Mouse (Mus musculus) limb, embryonic 12.5 days (tissue): ENCODE measurements around the gene Adam15. TPM values are rescaled to one million over a fixed set of nuclear protein-coding genes. Genes with fewer than 3 reads are reported as not detected.

ENCODE experiments used
- ATAC-seq: fragments of 200-750 bp; cut with Nextera tagmentation; 2 replicates; pipeline ENCODE4 v1.8.0; 2017; ENCODE audit warnings: low read depth, moderate TSS enrichment; ENCODE audit not compliant: insufficient number of reproducible peaks, insufficient read depth, low FRiP score, low TSS enrichment
- H3K27ac ChIP-seq: fragments of 300-500 bp; sonication (generic); 2 replicates; pipeline ENCODE4 v1.5.1; 2016; ENCODE audit warnings: mild to moderate bottlenecking, moderate library complexity
- H3K27me3 ChIP-seq: fragments of 300-500 bp; sonication (generic); 2 replicates; pipeline ENCODE4 v1.6.1; 2016; ENCODE audit warnings: mild to moderate bottlenecking, moderate library complexity
- H3K36me3 ChIP-seq: fragments of 300-500 bp; sonication (generic); 2 replicates; pipeline ENCODE4 v1.6.1; 2016; ENCODE audit warnings: mild to moderate bottlenecking, moderate library complexity
- H3K4me1 ChIP-seq: fragments of 300-500 bp; sonication (generic); replicated peaks from 2 replicates; pipeline ENCODE4 v1.6.1; 2016
- H3K4me2 ChIP-seq: fragments of 300-500 bp; sonication (generic); 2 replicates; pipeline ENCODE4 v1.6.1; 2016; ENCODE audit warnings: mild to moderate bottlenecking, moderate library complexity
- H3K4me3 ChIP-seq: fragments of 300-500 bp; sonication (generic); replicated peaks from 2 replicates; pipeline ENCODE4 v1.5.1; 2016; ENCODE audit warnings: mild to moderate bottlenecking
- H3K9ac ChIP-seq: fragments of 300-500 bp; sonication (generic); replicated peaks from 2 replicates; pipeline ENCODE4 v1.6.1; 2016; ENCODE audit warnings: mild to moderate bottlenecking, moderate library complexity
- H3K9me3 ChIP-seq: fragments of 300-500 bp; sonication (generic); 2 replicates; pipeline ENCODE4 v1.6.1; 2016; ENCODE audit warnings: mild to moderate bottlenecking, moderate library complexity
- WGBS: fragments of 180-500 bp; shearing (Covaris S2); methylation state at CpG from one replicate; pipeline ENCODE4 v1.1.7; 2016; 5-methylcytosine and 5-hydroxymethylcytosine counted together
- polyA plus RNA-seq: library from polyadenylated mRNA; unstranded; fragments of >200 nt; fragmentation: Nextera tagmentation; extraction: Ambion mirVana; gene quantifications from 2 replicates; pipeline ENCODE4 v1.2.1, GENCODE M21; 2016

The Adam15 gene
- polyA plus RNA-seq, 1 experiment from 2014 or later = 32.1 TPM

- no peak overlapping the region for H3K4me2 ChIP-seq
- 0 out of 2 replicates have a peak, but pooled peaks cover 4% of the 10 kb centered on the region for H3K27me3 ChIP-seq
- H3K9ac ChIP-seq = 0 out of 2 replicates have a peak overlapping the region, but pooled peaks have one; percentile 27
- H3K4me3 ChIP-seq = no peak overlapping the region
- ATAC-seq = no peak
- no peak overlapping the region for H3K27ac ChIP-seq
- peaks cover 8% of the 10 kb centered on the region for H3K4me1 ChIP-seq
- H3K36me3 ChIP-seq = no peaks in the 10 kb centered on the region
- no peaks in the 10 kb centered on the region for H3K9me3 ChIP-seq
- 61% methylated on average over 20 of the region's 20 CpGs for WGBS
Observed at GRCm38 (mm10) chr3:89365486-89366414, 16.0 kb upstream of the Adam15 start.

DNA sequence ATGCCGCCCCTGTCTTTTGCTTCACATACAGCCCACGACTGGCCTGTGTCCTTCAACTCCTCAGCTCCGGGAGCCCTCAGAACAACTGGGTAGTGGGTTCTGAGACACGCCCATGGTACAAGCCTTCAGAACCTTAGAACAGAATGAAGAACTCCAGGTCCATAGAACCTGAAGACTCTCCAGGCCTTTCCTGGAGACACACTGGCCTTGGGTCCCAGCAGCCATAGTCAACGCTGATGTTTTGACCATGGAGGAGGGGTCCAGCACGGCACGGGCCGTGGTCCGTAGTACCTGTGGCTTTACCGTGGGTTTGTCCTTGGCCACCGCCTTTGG lies 15.3 kb upstream of the Adam15 start, which contains the start of gene Dcst1:
Dcst1 (minus strand) TSS at position 101 of the 333 bp plus-strand sequence.
- Histone ChIP-seq H3K4me3 (no peak within 1 kb of the TSS), H3K9ac (0 out of 2 replicates have a peak within 1 kb of the TSS, but pooled peaks have one; percentile 27), H3K4me2 (no peak within 1 kb of the TSS), H3K4me1 (peaks cover 8% of the 10 kb centered on the region), H3K27me3 (0 out of 2 replicates have a peak, but pooled peaks cover 4% of the 10 kb centered on the region), H3K36me3 (no peaks in the 10 kb centered on the region), H3K27ac (no peak within 1 kb of the TSS), H3K9me3 (no peaks in the 10 kb centered on the region)
- no peak for ATAC-seq
- WGBS = 92% methylated on average over 11 of the region's 11 CpGs

- H3K4me2 ChIP-seq = no peak overlapping the region
- 0 out of 2 replicates have a peak, but pooled peaks cover 4% of the 10 kb centered on the region for H3K27me3 ChIP-seq
- no peaks in the 10 kb centered on the region for H3K9me3 ChIP-seq
- no peak overlapping the region for H3K4me3 ChIP-seq
- no peaks in the 10 kb centered on the region for H3K36me3 ChIP-seq
- no peak for ATAC-seq
- H3K27ac ChIP-seq = no peak overlapping the region
- WGBS = 71% methylated on average over 8 of the region's 8 CpGs
- no peak overlapping the region for H3K9ac ChIP-seq
- peaks cover 8% of the 10 kb centered on the region for H3K4me1 ChIP-seq
Observed at GRCm38 (mm10) chr3:89364631-89365030, 14.8 kb upstream of the Adam15 start.

DNA sequence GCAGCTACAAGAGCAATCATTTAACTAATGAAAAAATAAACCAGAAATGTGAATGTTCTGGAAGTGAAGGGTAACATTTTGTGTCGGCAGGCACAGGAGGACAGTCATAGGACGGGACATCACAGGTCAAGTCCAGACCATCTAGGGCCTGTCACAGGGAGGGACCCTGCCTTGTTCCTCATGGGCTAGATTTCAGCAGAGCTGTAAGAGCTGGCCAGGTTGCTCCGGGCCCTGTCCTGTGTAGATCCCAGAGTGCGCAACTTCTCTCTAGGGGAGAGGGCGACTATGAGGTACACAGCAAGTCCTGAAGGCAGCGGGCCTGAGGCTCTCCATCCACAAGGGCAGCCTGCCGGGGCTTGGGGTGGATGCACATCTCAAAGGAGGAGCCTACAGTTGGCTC lies 11.9 kb upstream of the Adam15 start, which contains the start of gene Dcst2:
Dcst2 (plus strand) TSS at position 301 of the 400 bp plus-strand sequence.
- no peaks in the 10 kb centered on the region for H3K9me3 ChIP-seq
- peaks cover 16% of the 10 kb centered on the region; the same call in 1 of the 2 replicates for H3K27me3 ChIP-seq
- no peak within 1 kb of the TSS for H3K4me2 ChIP-seq
- H3K9ac ChIP-seq = no peak within 1 kb of the TSS
- no peak for ATAC-seq
- H3K4me1 ChIP-seq = peaks cover 4% of the 10 kb centered on the region; the same call in 1 of the 2 replicates
- no peaks in the 10 kb centered on the region for H3K36me3 ChIP-seq
- H3K4me3 ChIP-seq = no peak within 1 kb of the TSS
- 84% methylated on average over 7 of the region's 7 CpGs for WGBS
- H3K27ac ChIP-seq = no peak within 1 kb of the TSS

DNA sequence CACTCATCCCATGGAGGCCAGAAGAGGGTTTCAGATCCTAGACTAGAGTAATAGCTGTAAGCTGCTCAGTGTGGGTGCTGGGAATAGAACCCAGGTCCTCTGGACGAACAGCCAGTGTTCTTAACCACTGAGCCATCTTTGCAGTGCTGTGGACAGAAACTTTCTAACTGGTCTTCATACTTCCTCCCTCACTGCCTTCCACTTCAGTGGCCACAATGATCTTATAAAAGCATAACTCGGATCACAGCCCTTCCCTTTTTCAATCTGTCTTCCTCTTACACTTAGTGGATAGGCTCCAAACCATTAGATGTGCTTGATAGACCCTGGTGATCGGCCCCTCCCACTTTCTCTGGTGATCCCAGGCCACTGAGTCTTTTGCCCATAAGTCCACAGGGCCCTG lies 10.4 kb upstream of the Adam15 start:
- Histone ChIP-seq H3K4me3 (no peak overlapping the region), H3K4me1 (peaks cover 4% of the 10 kb centered on the region; the same call in 1 of the 2 replicates), H3K36me3 (no peaks in the 10 kb centered on the region), H3K27me3 (peaks cover 13% of the 10 kb centered on the region; the same call in 1 of the 2 replicates), H3K4me2 (no peak overlapping the region), H3K9me3 (no peaks in the 10 kb centered on the region), H3K9ac (no peak overlapping the region), H3K27ac (no peak overlapping the region)
- 82% methylated on average over 3 of the region's 3 CpGs for WGBS
- ATAC-seq = no peak

DNA sequence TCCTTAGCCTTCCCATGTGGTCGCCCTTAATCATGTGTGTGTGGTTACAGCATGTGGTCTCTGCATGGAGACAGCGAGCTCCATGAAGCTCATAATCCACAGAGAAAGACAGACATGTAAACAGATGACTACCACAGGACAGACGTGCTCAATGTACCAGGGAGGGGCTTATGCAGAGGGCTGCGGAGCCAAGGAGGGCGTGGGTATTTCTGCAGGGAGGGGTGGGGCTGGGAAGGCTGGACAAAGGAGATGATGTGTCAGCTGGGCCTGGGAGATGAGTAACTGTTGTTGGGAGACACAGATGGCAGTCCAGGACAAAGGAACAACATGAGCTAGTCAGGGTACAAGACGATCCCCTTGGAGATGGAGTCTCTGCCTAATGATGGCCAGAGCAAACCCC lies 9.8 kb upstream of the Adam15 start:
- H3K9me3 ChIP-seq = no peaks in the 10 kb centered on the region
- WGBS = 79% methylated on average over 6 of the region's 6 CpGs
- no peak overlapping the region for H3K4me2 ChIP-seq
- H3K27me3 ChIP-seq = peaks cover 12% of the 10 kb centered on the region; the same call in 1 of the 2 replicates
- no peak overlapping the region for H3K27ac ChIP-seq
- H3K36me3 ChIP-seq = no peaks in the 10 kb centered on the region
- no peak overlapping the region for H3K9ac ChIP-seq
- no peak overlapping the region for H3K4me3 ChIP-seq
- peaks cover 8% of the 10 kb centered on the region for H3K4me1 ChIP-seq
- no peak for ATAC-seq

- no peak overlapping the region for H3K4me2 ChIP-seq
- no peak overlapping the region for H3K4me3 ChIP-seq
- WGBS = 67% methylated on average over 9 of the region's 9 CpGs
- no peak overlapping the region for H3K9ac ChIP-seq
- H3K36me3 ChIP-seq = no peaks in the 10 kb centered on the region
- H3K27ac ChIP-seq = no peak overlapping the region
- no peaks in the 10 kb centered on the region for H3K9me3 ChIP-seq
- H3K4me1 ChIP-seq = peaks cover 5% of the 10 kb centered on the region
- ATAC-seq = no peak
- H3K27me3 ChIP-seq = peaks cover 20% of the 10 kb centered on the region; the same call in 1 of the 2 replicates
Observed at GRCm38 (mm10) chr3:89356029-89356428, 6.2 kb upstream of the Adam15 start.

DNA sequence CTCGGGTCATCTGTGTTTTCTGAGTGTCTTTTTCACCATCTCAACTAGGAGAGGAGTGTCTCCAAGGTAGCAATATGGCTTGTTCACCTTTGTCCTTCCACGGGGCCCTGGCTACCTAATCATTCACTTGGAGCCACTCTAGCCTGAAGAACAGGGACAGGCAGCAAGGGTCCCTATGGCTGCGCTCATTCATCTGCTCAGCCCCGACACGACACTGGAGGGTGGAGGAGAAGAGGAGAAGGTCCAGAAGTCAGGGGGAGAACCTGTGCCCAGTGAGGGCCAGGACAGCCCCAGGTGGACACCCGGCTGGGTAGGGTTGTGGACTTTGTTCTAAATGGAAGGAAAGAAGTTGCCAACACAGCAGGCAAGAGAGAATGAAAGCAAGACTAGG lies 5.7 kb upstream of the Adam15 start:
- Histone ChIP-seq H3K4me2 (no peak overlapping the region), H3K9me3 (no peaks in the 10 kb centered on the region)
- 79% methylated on average over 6 of the region's 6 CpGs for WGBS

DNA sequence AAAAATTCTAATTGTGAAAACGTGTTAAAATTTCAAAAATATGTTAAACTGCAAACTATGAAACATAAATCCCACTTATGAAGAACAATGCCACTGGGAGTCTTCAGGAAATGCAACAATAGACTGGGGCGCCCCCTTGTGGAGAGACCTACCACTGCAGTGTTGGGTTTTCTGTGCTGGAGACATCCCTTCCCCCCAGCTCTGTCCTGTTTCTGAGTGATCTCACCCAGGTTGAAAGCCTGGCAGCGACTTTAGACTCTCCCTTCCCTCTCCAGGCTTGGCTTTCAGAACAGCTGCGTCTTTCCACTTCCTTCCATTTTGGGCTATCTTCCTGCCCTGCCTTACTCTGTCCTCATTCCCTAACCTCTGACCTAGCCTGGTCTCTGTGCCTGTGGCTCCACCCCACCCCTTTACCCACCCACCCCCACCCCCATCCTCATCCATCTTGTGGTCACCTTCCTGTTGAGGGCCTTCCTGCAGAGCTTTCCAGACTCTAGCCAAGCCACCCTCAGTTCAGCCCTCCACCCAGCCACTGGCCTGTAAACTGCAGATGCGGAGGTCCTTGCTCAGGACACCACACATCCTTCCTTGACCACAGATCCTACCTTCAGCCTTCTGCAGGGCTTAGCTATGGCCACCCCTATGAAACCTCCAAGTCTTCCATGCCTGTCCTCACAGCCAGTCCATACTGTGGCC lies 5.2 kb upstream of the Adam15 start:
- Histone ChIP-seq H3K4me2 (no peak overlapping the region), H3K4me3 (no peak overlapping the region), H3K4me1 (peaks cover 11% of the 10 kb centered on the region), H3K9ac (no peak overlapping the region), H3K27ac (no peak overlapping the region), H3K36me3 (no peaks in the 10 kb centered on the region), H3K9me3 (no peaks in the 10 kb centered on the region), H3K27me3 (peaks cover 29% of the 10 kb centered on the region)
- 0 out of 2 replicates have a peak, but pooled peaks have one; percentile 8 for ATAC-seq
- 19% methylated on average over 5 of the region's 5 CpGs for WGBS

More for the DNA sequence above, 5.7 kb upstream of the Adam15 start:
- no peak overlapping the region for H3K9ac ChIP-seq
- H3K4me1 ChIP-seq = peaks cover 6% of the 10 kb centered on the region
- no peaks in the 10 kb centered on the region for H3K36me3 ChIP-seq
- ATAC-seq = no peak
- H3K4me3 ChIP-seq = no peak overlapping the region
- H3K27me3 ChIP-seq = peaks cover 24% of the 10 kb centered on the region
- no peak overlapping the region for H3K27ac ChIP-seq

DNA sequence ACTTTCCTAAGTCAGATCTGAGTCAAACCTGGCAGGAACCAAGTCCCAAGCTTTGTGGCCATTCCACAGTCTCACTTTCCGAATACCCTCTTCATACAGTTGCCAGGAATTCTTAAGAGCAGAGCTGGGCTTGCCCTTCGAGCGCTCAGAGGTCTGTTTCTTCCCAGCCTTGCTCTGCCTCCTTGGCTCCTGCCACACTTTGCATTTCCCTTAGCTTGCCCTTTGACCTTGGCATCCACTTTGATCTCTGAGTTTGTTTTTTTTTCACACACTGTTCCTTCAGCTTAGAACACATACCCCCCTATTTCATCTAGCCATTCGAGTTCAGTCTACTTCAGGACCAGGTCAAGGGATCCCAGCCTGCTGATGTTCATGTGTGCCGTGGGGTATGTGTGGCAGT lies 1.5 kb upstream of the Adam15 start:
- WGBS = 56% methylated on average over 5 of the region's 5 CpGs
- Histone ChIP-seq H3K4me3 (no peak overlapping the region), H3K9ac (no peak overlapping the region), H3K27me3 (peaks cover 46% of the 10 kb centered on the region), H3K36me3 (peaks cover 7% of the 10 kb centered on the region; the same call in 1 of the 2 replicates), H3K9me3 (no peaks in the 10 kb centered on the region), H3K27ac (no peak overlapping the region), H3K4me2 (no peak overlapping the region), H3K4me1 (peaks cover 22% of the 10 kb centered on the region)
- no peak for ATAC-seq
